Mouse (Mus musculus): ENCODE measurements around the gene Moap1.

DNA sequence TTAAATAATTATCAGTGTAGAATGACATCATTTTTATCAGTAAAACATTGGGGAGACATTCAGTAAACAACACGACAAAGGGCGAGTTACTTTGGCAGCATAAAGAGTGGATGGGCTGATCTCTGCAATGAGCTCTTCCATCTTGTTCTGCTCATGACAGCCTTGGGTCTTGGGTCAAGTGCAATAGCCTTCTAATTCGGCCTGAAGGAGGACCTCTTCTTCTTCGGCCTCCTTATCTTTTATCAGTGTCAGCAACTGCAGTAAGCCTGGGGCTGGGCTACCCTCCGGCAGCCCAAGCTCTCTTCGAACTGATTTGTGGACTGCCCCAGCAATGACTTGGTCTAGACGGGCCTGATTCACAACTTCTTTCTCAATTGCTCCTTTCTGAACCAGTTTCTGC, 1.4 kb downstream of the Moap1 start:
- TF ChIP-seq CTCF (IDR thresholded peaks at IDR 0.05; ENCODE audit: extremely low read depth, insufficient read depth, low read length) = no peak
- no peak for TF ChIP-seq POLR2A (IDR thresholded peaks at IDR 0.05; ENCODE audit: extremely low read depth, insufficient read depth, low read length)

Data from cortical plate, adult 2 months (tissue).